Mouse (Mus musculus) thymus, postnatal 14 days (tissue): Measurements from ENCODE around the gene Thy1.

Experiments used
- DNase-seq: peaks from one replicate; pipeline ENCODE4 v3.0.0; 2021

Thy1 gene

DNA sequence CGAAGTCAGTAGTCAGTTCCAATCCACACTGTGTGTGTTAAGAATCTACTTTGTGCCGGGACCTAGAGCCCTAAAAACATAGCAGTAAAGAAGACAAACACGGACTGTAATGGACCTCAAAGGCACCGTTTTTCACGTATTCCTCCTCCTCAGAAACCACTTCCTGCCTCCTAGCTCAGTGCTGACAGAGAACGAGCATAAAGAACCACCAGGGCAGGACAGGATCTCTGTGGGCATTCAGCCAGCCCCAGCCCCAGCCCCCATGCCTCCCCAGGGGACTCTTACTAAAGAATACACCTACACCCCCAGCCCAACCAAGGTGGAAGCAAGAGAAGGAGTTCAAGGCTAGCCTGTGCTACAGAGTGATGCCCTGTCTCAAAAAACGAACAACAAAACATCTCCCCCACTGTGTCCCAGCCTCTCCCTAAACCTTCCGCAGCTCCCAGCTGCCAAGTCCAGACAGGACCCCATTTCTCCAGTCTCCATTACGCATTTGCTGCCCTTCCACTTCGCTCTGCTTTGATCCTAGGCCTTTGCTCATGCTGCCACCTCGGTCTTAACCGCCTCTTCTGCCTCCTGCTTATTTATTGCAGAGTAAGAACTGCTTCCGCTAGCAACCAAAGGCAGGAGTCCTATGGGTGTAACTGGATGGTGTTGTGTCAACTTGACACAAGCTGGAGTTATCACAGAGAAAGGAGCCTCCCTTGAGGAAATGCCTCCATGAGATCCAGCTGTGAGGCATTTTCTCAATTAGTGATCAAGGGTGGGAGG is 9.0 kb upstream of the Thy1 start:
- peak; percentile 74 for DNase-seq

DNA sequence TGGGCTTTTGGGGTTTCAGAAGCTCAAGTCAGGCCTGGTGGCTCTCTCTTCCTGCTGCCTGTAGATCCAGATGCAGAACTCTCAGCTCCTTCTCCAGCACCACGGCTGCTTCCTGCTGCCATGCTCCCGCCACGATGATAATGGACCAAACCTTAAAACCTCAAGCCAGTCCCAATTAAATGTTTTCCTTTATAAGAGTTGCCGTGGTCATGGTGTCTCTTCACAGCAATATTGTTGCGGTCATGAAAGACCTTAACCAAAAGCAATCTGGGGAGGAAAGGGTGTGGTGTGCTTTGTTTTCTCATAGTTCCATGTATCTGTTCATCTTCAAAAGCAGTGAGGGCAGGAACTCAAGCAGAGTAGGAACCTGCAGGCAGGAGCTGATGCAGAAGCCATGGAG is 6.1 kb upstream of the Thy1 start:
- DNase-seq, result no peak

DNA sequence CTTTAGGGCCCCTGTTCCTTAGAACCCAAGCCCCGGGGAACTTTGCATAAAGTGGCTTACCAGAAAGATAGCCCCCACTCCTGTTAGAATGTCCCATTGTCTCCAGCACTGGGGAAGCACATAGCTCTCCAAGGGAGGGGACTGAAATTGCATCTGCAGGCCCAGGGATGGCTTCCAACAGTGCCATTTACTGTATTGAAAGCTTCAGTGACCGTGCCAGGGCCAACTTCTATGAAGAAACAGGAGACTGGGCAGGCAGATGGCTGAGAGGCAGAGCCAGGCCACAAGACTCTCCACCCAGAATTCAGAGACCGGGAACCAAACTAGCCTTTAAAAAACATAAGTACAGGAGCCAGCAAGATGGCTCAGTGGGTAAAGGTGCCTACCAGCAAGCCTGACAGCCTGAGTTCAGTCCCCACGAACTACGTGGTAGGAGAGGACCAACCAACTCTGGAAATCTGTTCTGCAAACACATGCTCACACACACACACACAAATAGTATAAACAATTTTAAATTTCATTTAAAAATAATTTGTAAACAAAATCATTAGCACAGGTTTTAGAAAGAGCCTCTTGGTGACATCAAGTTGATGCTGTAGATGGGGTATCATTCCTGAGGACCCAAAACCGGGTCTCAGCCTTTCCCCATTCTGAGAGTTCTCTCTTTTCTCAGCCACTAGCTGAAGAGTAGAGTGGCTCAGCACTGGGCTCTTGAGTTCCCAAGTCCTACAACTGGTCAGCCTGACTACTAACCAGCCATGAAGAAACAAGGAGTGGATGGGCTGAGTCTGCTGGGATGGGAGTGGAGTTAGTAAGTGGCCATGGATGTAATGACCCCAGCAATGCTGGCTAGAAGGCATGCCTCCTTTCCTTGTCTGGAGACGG is 1.4 kb upstream of the Thy1 start:
- DNase-seq, result no peak

DNA sequence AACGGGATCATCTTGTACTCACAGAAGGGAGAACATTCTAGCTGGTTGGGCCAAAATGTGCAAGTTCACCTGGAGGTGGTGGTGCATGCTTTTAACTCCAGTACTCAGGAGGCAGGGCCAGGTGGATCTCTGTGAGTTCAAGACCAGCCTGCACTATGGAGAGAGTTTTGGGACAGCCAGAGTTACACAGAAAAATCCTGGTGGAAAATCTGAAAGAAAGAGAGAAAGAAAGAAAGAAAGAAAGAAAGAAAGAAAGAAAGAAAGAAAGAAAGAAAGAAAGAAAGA is 846 bp upstream of the Thy1 start:
- no peak for DNase-seq

DNA sequence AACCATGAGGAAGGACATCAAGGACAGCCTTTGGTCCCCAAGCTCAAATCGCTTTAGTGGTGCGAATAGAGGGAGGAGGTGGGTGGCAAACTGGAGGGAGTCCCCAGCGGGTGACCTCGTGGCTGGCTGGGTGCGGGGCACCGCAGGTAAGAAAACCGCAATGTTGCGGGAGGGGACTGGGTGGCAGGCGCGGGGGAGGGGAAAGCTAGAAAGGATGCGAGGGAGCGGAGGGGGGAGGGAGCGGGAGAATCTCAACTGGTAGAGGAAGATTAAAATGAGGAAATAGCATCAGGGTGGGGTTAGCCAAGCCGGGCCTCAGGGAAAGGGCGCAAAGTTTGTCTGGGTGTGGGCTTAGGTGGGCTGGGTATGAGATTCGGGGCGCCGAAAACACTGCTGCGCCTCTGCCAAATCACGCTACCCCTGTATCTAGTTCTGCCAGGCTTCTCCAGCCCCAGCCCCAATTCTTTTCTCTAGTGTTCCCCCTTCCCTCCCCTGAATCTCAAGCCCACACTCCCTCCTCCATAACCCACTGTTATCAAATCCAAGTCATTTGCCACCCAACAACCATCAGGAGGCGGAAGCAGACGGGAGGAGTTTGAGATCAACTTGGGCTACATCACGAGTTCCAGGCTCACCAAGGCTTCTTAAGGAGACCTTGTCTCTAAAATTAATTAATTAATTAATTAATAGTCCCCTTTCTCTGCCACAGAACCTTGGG is 683 bp downstream of the Thy1 start:
- peak; percentile 81 for DNase-seq

DNA sequence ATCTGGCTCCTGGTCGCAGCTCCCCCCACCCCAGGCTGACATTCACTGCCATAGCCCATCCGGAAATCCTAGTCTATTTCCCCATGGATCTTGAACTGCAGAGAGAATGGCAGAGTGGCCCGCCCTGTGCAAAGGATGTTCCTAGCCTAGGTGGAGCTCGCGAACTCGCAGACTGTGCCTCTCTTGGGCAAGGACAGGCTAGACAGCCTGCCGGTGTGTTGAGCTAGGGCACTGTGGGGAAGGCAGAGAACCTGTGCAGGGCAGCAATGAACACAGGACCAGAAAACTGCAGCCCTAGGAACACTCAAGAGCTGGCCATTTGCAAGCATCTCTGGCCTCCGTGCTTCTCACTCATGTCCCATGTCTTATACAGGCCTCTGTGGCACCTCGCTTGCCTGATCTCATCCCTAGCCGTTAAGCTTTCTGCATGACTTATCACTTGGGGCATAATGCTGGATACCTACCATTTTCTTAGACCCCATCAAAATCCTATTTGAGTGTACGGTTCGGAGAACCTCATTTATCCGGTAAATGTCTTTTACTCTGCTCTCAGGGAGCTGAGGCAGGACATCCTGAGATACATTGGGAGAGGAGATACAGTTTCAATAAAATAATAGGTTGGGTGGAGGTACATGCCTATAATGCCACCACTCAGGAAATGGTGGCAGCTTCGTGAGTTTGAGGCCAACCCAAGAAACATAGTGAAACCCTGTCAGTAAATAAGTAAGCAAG is 1.4 kb downstream of the Thy1 start:
- DNase-seq, result peak; percentile 86

DNA sequence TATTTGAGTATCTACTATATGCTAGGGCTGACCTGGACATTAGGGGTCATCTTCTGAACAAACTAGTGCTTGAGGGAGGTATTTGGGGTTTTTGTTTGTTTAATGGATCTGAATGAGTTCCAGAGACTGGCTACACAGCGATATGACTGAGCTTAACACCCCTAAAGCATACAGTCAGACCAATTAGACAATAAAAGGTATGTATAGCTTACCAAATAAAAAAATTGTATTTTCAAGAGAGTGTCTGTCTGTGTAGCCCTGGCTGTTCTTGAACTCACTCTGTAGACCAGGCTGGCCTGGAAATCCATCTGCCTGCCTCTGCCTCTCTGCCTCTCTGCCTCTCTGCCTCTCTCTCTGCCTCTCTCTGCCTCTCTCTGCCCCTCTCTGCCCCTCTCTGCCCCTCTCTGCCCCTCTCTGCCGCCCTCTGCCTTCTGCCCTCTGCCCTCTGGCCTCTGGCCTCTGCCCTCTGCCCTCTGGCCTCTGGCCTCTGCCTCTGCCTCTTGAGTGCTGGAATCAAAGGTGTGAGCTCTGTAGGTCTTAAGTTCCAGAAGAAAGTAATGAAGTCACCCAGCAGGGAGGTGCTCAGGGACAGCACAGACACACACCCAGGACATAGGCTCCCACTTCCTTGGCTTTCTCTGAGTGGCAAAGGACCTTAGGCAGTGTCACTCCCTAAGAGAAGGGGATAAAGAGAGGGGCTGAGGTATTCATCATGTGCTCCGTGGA is 2.1 kb downstream of the Thy1 start:
- DNase-seq, result no peak

DNA sequence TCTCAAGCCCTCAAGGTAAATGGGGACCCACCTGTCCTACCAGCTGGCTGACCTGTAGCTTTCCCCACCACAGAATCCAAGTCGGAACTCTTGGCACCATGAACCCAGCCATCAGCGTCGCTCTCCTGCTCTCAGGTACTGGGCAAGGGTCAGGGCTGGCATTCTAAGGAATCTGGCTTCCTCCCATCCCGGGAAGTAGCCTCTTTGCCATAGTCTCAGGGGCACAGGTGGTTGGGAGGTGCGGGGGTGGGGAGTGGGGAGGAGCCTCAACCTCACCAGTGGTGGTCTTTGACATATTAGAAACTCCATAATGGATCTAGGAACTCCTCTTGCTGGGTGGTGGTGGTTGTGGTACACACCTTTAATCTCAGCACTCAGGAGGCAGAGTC is 2.7 kb downstream of the Thy1 start:
- DNase-seq, result peak; percentile 51

DNA sequence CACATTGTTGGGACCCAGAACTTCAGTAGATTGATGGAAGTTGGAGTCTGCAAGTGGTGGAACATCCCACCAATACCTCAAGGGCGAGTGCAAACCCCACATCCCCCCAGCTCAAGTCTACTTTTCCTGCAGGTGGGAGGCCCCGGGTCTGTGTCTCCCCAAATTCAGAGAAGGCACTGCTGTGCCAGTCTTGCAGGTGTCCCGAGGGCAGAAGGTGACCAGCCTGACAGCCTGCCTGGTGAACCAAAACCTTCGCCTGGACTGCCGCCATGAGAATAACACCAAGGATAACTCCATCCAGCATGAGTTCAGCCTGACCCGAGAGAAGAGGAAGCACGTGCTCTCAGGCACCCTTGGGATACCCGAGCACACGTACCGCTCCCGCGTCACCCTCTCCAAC is 3.2 kb downstream of the Thy1 start:
- DNase-seq, result peak; percentile 76

DNA sequence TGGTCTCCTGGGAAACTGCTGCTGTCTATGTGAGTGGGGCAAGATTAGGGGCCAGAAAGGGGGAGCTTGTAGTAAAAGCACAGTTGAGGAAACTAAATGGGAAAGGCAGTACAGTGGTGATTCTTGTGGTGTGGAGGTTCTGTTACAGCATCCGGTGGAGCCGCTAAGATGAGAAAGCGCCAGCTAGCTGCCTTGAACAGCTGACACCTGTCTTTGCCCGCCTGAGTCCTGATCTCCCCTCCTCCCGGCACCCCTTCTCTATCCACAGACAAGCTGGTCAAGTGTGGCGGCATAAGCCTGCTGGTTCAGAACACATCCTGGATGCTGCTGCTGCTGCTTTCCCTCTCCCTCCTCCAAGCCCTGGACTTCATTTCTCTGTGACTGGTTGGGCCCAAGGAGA is 3.9 kb downstream of the Thy1 start:
- DNase-seq, result peak; percentile 87

DNA sequence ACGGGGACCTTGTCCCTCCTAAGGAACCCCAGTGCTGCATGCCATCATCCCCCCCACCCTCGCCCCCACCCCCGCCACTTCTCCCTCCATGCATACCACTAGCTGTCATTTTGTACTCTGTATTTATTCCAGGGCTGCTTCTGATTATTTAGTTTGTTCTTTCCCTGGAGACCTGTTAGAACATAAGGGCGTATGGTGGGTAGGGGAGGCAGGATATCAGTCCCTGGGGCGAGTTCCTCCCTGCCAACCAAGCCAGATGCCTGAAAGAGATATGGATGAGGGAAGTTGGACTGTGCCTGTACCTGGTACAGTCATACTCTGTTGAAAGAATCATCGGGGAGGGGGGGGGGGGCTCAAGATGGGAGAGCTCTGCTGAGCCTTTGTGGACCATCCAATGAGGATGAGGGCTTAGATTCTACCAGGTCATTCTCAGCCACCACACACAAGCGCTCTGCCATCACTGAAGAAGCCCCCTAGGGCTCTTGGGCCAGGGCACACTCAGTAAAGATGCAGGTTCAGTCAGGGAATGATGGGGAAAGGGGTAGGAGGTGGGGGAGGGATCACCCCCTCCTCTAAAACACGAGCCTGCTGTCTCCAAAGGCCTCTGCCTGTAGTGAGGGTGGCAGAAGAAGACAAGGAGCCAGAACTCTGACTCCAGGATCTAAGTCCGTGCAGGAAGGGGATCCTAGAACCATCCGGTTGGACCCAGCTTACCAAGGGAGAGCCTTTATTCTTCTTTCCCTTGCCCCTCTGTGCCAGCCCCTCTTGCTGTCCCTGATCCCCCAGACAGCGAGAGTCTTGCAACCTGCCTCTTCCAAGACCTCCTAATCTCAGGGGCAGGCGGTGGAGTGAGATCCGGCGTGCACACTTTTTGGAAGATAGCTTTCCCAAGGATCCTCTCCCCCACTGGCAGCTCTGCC is 4.6 kb downstream of the Thy1 start:
- DNase-seq, result no peak

DNA sequence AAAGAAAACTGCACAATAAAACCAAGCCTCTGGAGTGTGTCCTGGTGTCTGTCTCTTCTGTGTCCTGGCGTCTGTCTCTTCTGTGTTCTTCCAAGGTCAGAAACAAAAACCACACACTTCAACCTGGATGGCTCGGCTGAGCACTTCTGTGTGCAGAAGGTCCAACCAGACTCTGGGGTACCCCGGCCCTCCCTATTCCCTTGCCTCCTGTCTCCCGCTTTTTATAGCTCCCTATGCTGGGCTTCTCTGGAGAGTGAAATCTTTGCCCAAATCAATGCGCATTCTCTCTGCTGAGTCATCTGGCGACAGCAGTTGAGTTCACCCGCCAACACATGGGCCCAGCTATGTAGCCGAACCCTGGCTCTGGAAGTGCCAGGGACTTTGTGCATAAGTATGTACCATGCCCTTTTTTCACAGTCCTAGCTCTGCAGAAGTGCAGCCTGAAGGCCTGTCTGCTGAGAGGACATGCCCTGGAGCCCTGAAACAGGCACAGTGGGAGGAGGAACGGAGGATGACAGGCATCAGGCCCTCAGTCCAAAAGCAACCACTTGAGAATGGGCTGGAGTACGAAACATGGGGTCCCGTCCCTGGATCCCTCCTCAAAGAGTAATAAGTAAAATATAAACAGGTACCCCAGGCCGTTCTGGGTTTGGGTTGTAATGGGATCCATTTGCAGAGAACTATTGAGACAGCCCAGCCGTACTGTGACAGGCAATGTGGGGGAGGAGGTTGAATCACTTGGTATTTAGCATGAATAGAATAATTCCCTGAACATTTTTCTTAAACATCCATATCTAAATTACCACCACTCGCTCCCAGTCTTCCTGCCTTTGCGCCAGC is 5.6 kb downstream of the Thy1 start:
- DNase-seq, result no peak

DNA sequence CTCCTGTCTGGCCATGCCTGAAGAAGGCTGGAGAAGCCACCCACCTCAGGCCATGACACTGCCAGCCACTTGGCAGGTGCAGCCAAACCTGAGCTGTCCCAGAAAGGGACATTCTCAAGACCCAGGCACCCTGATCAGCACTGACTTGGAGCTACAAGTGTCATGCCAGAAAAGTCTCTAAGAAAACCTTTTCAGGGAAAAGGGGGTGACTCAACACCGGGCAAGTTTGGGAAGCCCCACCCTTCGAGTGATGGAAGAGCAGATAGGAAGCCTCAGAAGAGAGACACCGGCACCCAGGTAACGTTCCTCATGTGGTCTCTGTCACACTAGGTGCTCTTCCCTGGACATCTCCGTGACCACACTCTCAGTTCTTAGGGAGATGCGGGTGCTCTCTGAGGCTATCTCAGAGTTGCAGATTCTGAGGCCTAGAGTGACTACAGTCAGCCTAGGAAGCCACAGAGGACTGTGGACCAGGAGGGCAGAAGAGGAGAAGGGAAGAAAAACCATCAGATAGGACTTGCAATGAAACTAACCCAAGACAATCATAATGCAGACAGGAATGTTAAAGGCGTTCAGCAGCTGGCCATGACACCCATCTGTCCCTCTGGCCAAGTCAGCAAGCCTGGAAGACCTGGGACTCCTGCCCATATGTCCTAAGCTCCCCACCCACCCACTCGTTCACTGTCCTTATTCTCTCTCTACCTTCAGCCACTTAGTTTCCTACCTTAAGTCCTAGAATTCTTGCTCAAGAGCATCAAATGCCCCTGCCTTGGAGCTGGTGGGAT is 6.4 kb downstream of the Thy1 start:
- DNase-seq, result no peak

DNA sequence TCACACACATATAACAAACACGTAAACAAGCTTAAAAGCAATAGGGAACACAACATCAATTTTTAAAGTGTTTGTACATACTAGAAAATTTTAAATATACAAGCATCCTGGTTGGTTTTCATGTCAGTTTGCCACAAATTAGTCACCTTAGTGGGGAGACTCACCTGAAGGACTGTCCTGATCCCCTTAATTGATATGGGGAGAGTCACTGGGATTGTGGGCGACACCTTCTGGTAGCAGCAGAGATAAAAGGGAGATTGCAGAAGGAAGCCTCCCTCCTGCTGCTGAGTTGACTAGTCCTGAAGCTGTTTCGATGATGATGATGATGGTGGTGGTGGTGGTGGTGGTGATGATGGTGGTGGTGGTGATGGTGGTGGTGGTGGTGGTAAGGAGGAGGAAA is 9.7 kb downstream of the Thy1 start:
- DNase-seq, result peak; percentile 62

DNA sequence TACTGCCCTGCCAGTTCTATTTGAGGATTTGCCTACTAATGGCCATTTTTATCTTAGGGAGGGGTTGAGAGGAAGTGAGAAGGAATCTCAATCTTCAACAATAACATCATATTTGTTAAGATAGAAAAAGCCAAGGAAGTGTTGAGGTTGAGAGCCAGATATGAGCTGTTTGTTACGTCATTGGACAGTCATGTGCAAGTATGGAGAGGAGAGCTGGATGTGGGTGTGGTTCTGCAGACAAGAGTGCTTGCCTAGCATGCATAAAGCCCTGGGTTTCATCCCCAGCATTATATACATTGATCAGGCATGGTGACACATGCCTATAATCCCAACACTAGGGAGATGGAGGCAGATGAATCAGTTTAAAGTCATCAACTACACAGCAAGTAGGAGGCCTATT is 10.8 kb downstream of the Thy1 start:
- DNase-seq, result no peak

DNA sequence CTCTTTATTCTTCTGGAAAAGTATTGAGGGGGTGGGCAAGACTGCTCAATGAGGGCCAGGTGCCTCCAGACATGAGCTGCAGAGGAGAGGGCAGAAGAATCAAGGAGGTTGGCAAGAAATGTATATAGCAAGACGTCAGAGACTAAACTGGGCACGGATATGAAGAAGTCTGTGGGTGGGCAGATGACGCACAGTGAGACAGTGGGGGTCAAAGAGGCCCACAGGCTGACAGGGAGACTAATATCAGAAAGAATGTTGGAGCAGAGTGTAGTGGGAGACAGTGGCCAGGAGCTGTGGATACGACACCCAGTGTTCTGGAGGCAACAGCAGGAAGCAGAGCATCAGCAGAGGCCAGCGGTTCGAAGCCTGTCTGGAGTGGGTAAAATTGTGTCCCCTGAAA is 15.4 kb downstream of the Thy1 start:
- no peak for DNase-seq

DNA sequence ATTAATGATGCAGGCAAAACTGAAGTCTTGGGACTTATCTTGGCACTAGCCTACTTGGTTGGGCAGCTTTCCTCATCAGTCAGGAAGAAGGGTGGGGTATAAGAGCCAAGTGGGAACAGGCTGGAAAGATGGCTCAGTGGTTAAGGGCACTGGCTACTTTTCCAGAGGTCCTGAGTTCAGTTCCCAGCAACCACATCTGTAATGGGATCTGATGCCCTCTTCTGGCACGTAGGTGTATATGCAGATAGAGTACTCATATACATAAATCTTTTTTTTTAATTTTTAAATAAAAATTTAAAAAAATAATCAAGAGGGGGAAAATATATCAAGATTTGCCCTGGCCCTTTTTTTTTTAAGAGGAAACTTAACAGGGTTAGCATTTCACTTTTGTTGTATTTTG is 22.0 kb downstream of the Thy1 start:
- DNase-seq, result no peak

DNA sequence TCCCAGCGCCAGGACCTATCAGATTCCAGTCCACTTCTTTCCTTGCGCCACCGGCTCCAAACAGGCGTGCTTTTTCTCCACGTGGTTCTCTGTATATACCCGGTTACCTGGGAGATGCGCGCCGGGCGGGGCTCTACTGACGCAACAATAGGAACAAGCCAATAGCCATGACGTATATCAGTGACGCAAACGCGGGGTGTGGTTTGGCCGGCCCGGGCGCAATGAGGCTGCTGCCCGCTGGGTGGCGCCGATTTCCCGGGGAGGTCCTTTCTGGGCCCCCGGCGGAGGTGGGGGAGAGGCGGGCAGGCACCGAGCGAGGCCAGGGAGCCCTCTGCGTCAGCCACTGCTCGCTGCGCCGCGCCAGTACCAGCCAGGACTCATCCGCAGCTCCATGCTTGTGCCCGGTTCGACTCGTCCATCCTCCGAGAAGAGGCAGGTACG is 23.6 kb downstream of the Thy1 start, which contains the start of gene Usp2:
TSS of gene Usp2 (plus strand) at position 237 of the 441 bp plus-strand sequence.
- peak; percentile 100 for DNase-seq

DNA sequence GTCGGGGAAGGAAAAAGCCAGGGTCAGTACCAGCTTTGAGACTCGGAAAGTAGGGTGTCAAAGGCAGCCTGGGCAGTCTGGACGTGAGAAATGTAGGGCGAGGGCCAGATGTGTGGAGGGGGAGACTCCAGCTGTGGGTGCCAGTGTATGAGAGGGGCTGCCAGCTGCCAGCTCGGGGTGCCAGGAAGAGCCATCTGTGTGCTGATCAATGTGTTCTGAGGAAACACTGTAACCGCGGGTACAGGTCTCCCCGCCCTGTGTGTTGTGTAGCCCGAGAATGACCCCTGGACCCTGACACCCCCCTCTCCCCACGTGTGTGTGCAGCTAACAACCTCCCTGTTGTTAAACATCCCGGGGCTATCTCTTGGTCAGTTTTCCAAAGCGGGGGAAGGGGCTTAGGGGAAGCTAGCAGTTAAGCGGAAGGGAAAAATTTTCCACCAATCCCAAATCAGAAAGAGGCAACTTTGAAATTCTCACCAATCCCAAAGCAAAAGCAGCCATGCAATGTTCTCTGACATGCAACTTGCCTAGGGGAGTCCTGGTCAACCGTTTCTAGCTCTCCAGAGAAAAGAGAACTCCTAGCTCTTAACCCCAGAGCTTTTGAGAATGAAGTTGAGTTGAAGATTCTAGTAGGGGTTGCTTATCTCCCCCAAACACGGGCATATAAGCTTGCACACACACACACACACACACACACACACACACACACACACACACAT is 24.2 kb downstream of the Thy1 start:
- peak; percentile 76 for DNase-seq
